Mouse (Mus musculus) midbrain, embryonic 11.5 days (tissue): ENCODE results near the gene Megf8. TPM values are rescaled to one million over a fixed set of nuclear protein-coding genes. Genes with fewer than 3 reads are reported as not detected.
A peak's percentile ranks its signal among the peaks of the same experiment; 100 is the strongest.

Experiments
- ATAC-seq: fragments of 200-750 bp; cut with Nextera tagmentation; 2 replicates; pipeline ENCODE4 v1.8.0; 2017; ENCODE audit warnings: moderate TSS enrichment, moderate library complexity; ENCODE audit not compliant: low FRiP score
- DNase-seq: peaks from one replicate; pipeline ENCODE4 v3.0.0; 2015; ENCODE audit warnings: low spot score; ENCODE audit errors: missing footprints
- H3K27ac ChIP-seq: fragments of 300-500 bp; sonication (generic); 2 replicates; pipeline ENCODE4 v1.5.1; 2014; ENCODE audit warnings: low read depth, low read length
- H3K27me3 ChIP-seq: fragments of 300-500 bp; sonication (generic); 2 replicates; pipeline ENCODE4 v1.6.1; 2014; ENCODE audit warnings: mild to moderate bottlenecking, low read length, moderate library complexity, mixed read lengths; ENCODE audit not compliant: control insufficient read depth, insufficient read depth
- H3K36me3 ChIP-seq: fragments of 300-500 bp; sonication (generic); 2 replicates; pipeline ENCODE4 v1.6.1; 2014; ENCODE audit warnings: mild to moderate bottlenecking, low read length, moderate library complexity, mixed read lengths; ENCODE audit not compliant: control insufficient read depth, insufficient read depth
- H3K4me1 ChIP-seq: fragments of 300-500 bp; sonication (generic); 2 replicates; pipeline ENCODE4 v1.6.1; 2014; ENCODE audit warnings: low read length; ENCODE audit not compliant: control insufficient read depth, insufficient read depth
- H3K4me2 ChIP-seq: fragments of 300-500 bp; sonication (generic); 2 replicates; pipeline ENCODE4 v1.6.1; 2014; ENCODE audit warnings: mild to moderate bottlenecking, moderate library complexity
- H3K4me3 ChIP-seq: fragments of 300-500 bp; sonication (generic); 2 replicates; pipeline ENCODE4 v1.5.1; 2014; ENCODE audit warnings: low read depth, low read length
- H3K9ac ChIP-seq: fragments of 300-500 bp; sonication (generic); 2 replicates; pipeline ENCODE4 v1.6.1; 2014; ENCODE audit warnings: low read length
- H3K9me3 ChIP-seq: fragments of 300-500 bp; sonication (generic); 2 replicates; pipeline ENCODE4 v1.6.1; 2016; ENCODE audit warnings: low read length; ENCODE audit not compliant: control insufficient read depth
- WGBS: fragments of 180-500 bp; shearing (Covaris S2); extraction: QIAGEN DNeasy Blood & Tissue Kit; methylation state at CpG from one replicate; pipeline ENCODE4 v1.1.7; 2014; 5-methylcytosine and 5-hydroxymethylcytosine counted together
- polyA plus RNA-seq: library from polyadenylated mRNA; unstranded; fragments of >200 nt; fragmentation: Nextera tagmentation; extraction: Ambion mirVana; gene quantifications from 2 replicates; pipeline ENCODE4 v1.2.1, GENCODE M21; 2014

Megf8 gene
- 9.1 and 10.3 TPM in 2 replicates for polyA plus RNA-seq

- Histone ChIP-seq H3K4me1 (peaks cover 20% of the 10 kb centered on the region), H3K9ac (peak within 1 kb of the TSS; percentile 78), H3K9me3 (no peaks in the 10 kb centered on the region), H3K36me3 (no peaks in the 10 kb centered on the region), H3K4me3 (peak within 1 kb of the TSS; percentile 67), H3K27ac (peak within 1 kb of the TSS; percentile 48), H3K4me2 (peak within 1 kb of the TSS; percentile 87), H3K27me3 (peaks cover 30% of the 10 kb centered on the region)
- peak; percentile 100 for DNase-seq
- under 1% methylated on average over 52 of the region's 52 CpGs for WGBS
- ATAC-seq = peak; percentile 99
Measured at GRCm38 (mm10) chr7:25316532-25317445, at the start of gene Megf8. Megf8 (plus strand) TSS chr7:25317164.

DNA sequence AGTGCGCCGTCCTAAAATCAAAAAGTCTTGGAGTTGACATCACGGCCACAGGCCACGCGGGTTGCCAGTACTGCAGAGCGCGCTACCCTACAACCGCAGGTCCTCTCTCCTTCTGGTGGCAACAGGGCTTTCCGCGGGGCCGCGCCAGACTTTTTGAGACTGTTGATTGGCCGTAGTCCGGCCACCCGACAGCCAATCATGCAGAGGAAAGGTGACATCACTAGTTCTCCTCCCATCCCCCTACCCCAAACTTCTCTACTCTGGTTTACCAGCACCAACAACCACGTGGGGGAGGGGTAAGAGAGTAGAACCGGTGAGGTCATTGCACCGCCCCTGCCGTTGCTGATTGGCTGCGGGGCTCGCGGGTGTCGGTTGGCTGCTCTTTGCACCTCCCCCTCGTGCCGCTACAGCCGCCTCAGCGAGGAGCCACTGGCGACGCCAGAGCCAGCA is 49.6 kb upstream of the Megf8 start, which contains the start of gene Cic:
Gene Cic (plus strand): TSS at position 404 of the 450 bp plus-strand sequence.
- Histone ChIP-seq H3K27me3 (no peaks in the 10 kb centered on the region), H3K9ac (peak within 1 kb of the TSS; percentile 76), H3K4me1 (peaks cover 17% of the 10 kb centered on the region), H3K4me2 (peak within 1 kb of the TSS; percentile 79), H3K27ac (peak within 1 kb of the TSS; percentile 81), H3K9me3 (no peaks in the 10 kb centered on the region), H3K36me3 (peaks cover 2% of the 10 kb centered on the region; the same call in 1 of the 2 replicates), H3K4me3 (peak within 1 kb of the TSS; percentile 55)
- 0% methylated on average over 29 of the region's 29 CpGs for WGBS
- ATAC-seq = peak; percentile 89
- no peak for DNase-seq

GRCm38 (mm10) chr7:25267751-25268463 is 49.1 kb upstream of the Megf8 start:
- ATAC-seq (peak; percentile 95), DNase-seq (peak; percentile 99)
- Histone ChIP-seq H3K9me3 (no peaks in the 10 kb centered on the region), H3K36me3 (peaks cover 4% of the 10 kb centered on the region; the same call in 1 of the 2 replicates), H3K27me3 (no peaks in the 10 kb centered on the region), H3K4me3 (peak overlapping the region; percentile 55), H3K4me2 (peak overlapping the region; percentile 79), H3K9ac (peak overlapping the region; percentile 76), H3K27ac (peak overlapping the region; percentile 81), H3K4me1 (peaks cover 17% of the 10 kb centered on the region)
- WGBS = under 1% methylated on average over 33 of the region's 33 CpGs

DNA sequence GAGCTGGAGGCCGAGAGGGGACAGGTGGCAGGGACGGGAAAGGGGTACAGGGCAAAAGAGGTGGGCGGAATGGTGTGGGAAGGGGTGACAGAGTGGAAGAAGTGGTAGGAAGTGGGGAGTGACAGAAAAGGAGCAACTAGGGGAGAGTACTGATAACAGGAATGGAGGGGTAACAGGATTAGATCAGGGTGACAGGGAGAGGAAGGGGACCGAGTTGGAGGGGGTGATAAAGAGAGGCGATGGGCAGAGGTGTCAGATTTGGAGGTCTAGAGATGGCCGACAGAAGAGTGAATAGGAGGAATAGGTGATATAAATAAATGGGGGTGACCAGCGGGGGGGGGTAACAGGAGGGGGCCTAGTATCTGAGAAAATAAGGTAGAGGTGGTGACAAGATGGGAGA is 48.4 kb upstream of the Megf8 start:
- H3K9me3 ChIP-seq = no peaks in the 10 kb centered on the region
- H3K4me2 ChIP-seq = peak overlapping the region; percentile 79
- H3K4me3 ChIP-seq = peak overlapping the region; percentile 55
- peak overlapping the region; percentile 20; the same call in 1 of the 2 replicates for H3K27ac ChIP-seq
- 9% methylated on average over 7 of the region's 7 CpGs for WGBS
- DNase-seq = no peak
- no peaks in the 10 kb centered on the region for H3K27me3 ChIP-seq
- peak overlapping the region; percentile 62 for H3K9ac ChIP-seq
- peaks cover 4% of the 10 kb centered on the region; the same call in 1 of the 2 replicates for H3K36me3 ChIP-seq
- ATAC-seq = no peak
- H3K4me1 ChIP-seq = peaks cover 17% of the 10 kb centered on the region

- Histone ChIP-seq H3K4me1 (peaks cover 16% of the 10 kb centered on the region), H3K36me3 (peaks cover 4% of the 10 kb centered on the region; the same call in 1 of the 2 replicates), H3K27me3 (no peaks in the 10 kb centered on the region), H3K4me3 (peak overlapping the region; percentile 55), H3K9ac (peak overlapping the region; percentile 62), H3K9me3 (no peaks in the 10 kb centered on the region), H3K4me2 (peak overlapping the region; percentile 79), H3K27ac (no peak overlapping the region; the same call in 1 of the 2 replicates)
- no peak for DNase-seq
- 51% methylated on average over 4 of the region's 4 CpGs for WGBS
- ATAC-seq = no peak
Measured at GRCm38 (mm10) chr7:25269029-25269428, 47.9 kb upstream of the Megf8 start.

DNA sequence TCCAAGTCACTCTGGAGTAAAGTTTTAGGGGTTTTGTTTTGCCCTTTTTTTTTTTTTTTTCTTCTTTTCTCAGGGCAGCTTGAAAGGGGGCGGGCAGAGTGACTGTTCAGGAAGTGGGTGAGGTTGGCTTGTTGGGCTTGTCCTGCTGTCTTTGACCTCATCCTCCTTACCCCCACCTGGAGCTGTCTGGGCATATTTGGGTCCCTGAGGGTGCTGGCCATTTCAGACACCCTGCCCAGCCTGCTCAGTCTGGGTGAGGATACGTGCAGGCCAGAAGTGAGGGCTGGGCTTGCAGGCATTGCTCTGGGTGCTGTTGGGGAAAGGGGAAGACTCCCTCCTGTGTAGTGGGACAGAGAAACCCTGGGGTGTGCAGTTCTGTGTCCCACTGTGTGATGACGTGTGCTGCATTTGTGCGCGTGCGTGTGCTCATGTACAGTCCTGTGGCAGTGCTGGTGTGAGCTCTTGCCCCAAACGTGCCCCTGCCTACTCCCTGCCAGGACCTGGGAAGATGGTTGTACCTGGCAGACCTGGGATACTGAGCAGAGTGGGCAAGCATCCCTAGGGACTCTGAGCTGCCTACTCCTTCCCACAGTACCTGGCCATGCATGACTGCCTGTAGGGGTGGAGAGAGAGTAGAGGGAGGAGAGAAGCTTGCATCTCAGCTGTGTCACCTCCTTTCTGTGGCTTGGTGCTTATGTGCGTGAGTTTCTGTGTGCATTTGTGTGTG is 47.3 kb upstream of the Megf8 start:
- peak overlapping the region; percentile 36; the same call in 1 of the 2 replicates for H3K9ac ChIP-seq
- peaks cover 4% of the 10 kb centered on the region; the same call in 1 of the 2 replicates for H3K36me3 ChIP-seq
- no peak for ATAC-seq
- H3K9me3 ChIP-seq = no peaks in the 10 kb centered on the region
- H3K4me2 ChIP-seq = peak overlapping the region; percentile 79; the same call in 1 of the 2 replicates
- 83% methylated on average over 8 of the region's 8 CpGs for WGBS
- H3K27ac ChIP-seq = no peak overlapping the region
- H3K4me3 ChIP-seq = no peak overlapping the region
- H3K27me3 ChIP-seq = no peaks in the 10 kb centered on the region
- no peak for DNase-seq
- peaks cover 16% of the 10 kb centered on the region for H3K4me1 ChIP-seq

DNA sequence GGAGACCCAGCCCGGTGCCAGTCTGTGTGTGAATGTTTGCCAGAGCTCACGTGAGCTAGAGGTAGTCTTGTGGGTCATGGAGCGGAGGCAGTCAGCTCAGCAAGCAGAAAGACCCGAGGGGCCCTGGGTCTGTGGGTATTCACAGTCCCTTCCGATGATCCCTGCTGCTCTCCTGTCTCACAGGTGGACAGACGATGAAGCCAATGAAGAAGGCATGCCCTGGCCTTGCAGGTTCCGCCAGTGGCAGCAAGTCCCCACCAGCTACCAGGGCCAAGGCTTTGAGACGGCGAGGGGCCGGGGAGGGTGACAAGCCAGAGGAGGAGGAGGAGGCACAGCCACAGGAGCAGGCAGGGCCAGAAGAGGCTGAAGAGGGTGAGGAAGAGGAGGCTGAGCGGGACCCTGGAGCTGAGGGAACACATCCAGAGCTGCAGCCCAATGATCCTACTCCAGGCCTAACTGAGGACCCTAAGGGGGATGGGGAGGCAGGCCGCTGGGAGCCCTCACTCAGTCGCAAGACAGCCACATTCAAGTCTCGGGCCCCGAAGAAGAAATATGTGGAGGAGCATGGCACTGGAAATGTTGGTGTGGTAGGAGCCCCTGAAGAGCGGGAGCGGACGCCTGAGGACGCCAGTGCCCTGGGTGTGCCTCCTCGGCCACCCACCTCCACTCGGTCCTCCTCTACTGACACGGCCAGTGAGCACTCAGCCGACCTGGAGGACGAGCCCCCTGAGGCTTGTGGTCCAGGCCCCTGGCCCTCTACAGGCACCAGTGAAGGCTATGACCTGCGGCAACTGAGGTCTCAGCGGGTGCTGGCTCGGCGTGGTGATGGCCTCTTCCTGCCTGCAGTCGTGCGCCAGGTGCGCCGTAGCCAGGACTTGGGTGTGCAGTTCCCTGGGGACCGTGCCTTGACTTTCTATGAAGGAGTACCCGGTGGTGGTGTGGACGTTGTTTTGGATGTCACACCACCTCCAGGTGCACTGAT is 46.0 kb upstream of the Megf8 start:
- Histone ChIP-seq H3K4me3 (no peak overlapping the region), H3K9me3 (no peaks in the 10 kb centered on the region), H3K4me2 (no peak overlapping the region), H3K4me1 (peaks cover 16% of the 10 kb centered on the region), H3K27me3 (no peaks in the 10 kb centered on the region), H3K9ac (no peak overlapping the region), H3K36me3 (peaks cover 4% of the 10 kb centered on the region; the same call in 1 of the 2 replicates), H3K27ac (no peak overlapping the region)
- 88% methylated on average over 35 of the region's 35 CpGs for WGBS
- DNase-seq (peak; percentile 64), ATAC-seq (no peak)
